8 mouse cellular contexts compared by ENCODE assay signal in the genomic region with DNA sequence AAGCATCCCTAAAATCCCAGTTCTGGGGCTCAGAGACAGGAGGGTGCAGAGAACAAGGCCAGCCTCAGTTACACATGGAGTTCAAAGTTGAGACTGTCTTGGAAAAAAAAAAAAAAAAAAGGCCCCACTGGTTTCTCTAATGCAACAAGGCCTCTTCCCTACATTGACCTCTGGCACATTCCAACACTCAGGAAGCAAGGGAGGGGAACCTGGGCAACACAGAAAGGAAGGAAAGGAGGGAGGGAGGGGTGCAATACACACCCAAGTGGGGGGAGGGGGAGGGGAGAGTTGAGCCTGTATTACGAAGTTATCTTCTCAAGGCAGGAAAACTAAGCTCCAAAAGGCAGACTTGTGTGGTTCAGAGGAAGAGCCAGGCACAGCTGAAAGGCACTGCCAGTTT. TPM values are rescaled to one million over a fixed set of nuclear protein-coding genes. Genes with fewer than 3 reads are reported as not detected.
DNase-seq lines count a peak whose midpoint lies in the region; ATAC-seq and TF ChIP-seq lines count a peak whose summit lies in the region.

No protein-coding gene starts in this region.

- H3K27ac ChIP-seq in layer of hippocampus, adult 2 months: peak overlapping the region; percentile 64; the same call in 1 of the 2 replicates
- no peak overlapping the region for H3K27ac ChIP-seq in intestine, embryonic 14.5 days (ENCODE audit: low read depth)
- H3K27ac ChIP-seq in cerebellum, adult 2 months (ENCODE audit: insufficient read depth, low read length): no peak overlapping the region

- ATAC-seq in intestine, embryonic 14.5 days (replicated peaks; ENCODE audit: low FRiP score, low TSS enrichment, low read depth): peak; percentile 62; the same call in 1 of the 2 replicates
- no peak for ATAC-seq in megakaryocyte-erythroid progenitor cell, adult 5-6 weeks (replicated peaks; ENCODE audit: low FRiP score, low TSS enrichment, poor library complexity, severe bottlenecking)
- no peak for ATAC-seq in activated CD4-positive, CD25-positive, alpha-beta regulatory T cell, adult 4 months

- no peaks in the 10 kb centered on the region for H3K27me3 ChIP-seq in intestine, embryonic 14.5 days (replicated peaks; ENCODE audit: control insufficient read depth, insufficient read depth, low read length)
- H3K27me3 ChIP-seq in cerebellum, adult 2 months (ENCODE audit: control insufficient read depth, insufficient read depth, low read length): no peaks in the 10 kb centered on the region

- no peaks in the 10 kb centered on the region for H3K36me3 ChIP-seq in intestine, embryonic 14.5 days (ENCODE audit: control insufficient read depth, insufficient read depth, low read length)

- no peak for DNase-seq in layer of hippocampus, adult 2 months (ENCODE audit: low spot score in 2 of 2)
- no peak for DNase-seq in layer of hippocampus, postnatal 10 days (ENCODE audit: low spot score in 2 of 2)
- peak; percentile 7 for DNase-seq in fibroblast of lung, adult 2 months (ENCODE audit: low read depth)
- no peak for DNase-seq in intestine, embryonic 14.5 days (ENCODE audit: low spot score)
- peak; percentile 91 for DNase-seq in lung, postnatal 36 days
- DNase-seq in cerebellum, adult 2 months: no peak

- no peak overlapping the region for H3K4me3 ChIP-seq in layer of hippocampus, adult 2 months
- H3K4me3 ChIP-seq in intestine, embryonic 14.5 days (ENCODE audit: low read depth, low read length): no peak overlapping the region
- H3K4me3 ChIP-seq in cerebellum, adult 2 months (replicated peaks; ENCODE audit: insufficient read depth, low read depth, low read length): no peak overlapping the region

- H3K9ac ChIP-seq in intestine, embryonic 14.5 days (ENCODE audit: low read length): no peak overlapping the region

- 13% methylated on average over 1 of the region's 1 CpGs for WGBS in intestine, embryonic 14.5 days
- 70% methylated on average over 1 of the region's 1 CpGs for WGBS in cerebellum, adult 2 months

- TF ChIP-seq CTCF in layer of hippocampus, adult 2 months (conservative IDR thresholded peaks at IDR 0.05): no peak
- no peak for TF ChIP-seq CTCF in cerebellum, adult 2 months (IDR thresholded peaks at IDR 0.05; ENCODE audit: borderline replicate concordance, insufficient read depth, low read depth, low read length)

- H3K9me3 ChIP-seq in intestine, embryonic 14.5 days (ENCODE audit: control insufficient read depth, low read length): no peaks in the 10 kb centered on the region

- TF ChIP-seq POLR2A in cerebellum, adult 2 months (IDR thresholded peaks at IDR 0.05; ENCODE audit: borderline replicate concordance, insufficient read depth, low read length): no peak

- H3K4me2 ChIP-seq in intestine, embryonic 14.5 days (ENCODE audit: low read length): no peak overlapping the region

- H3K4me1 ChIP-seq in intestine, embryonic 14.5 days (replicated peaks; ENCODE audit: control insufficient read depth, insufficient read depth, low read length): peaks cover 9% of the 10 kb centered on the region; the same call in 1 of the 2 replicates
- no peaks in the 10 kb centered on the region for H3K4me1 ChIP-seq in cerebellum, adult 2 months (ENCODE audit: control insufficient read depth, insufficient read depth, low read length)

RNA-seq across cellular contexts. Expression of a gene that starts 13.4 kb away (rescaled TPM):
- 1 to 10 TPM; 7.9 to 8.6 TPM for total RNA-seq in layer of hippocampus, adult 2 months (2021)
- 10 to 100 TPM; 12.9 to 14.6 TPM for total RNA-seq in layer of hippocampus, postnatal 10 days (2021)
- polyA plus RNA-seq in intestine, embryonic 14.5 days (2014; fragmentation: Nextera tagmentation; extraction: Ambion mirVana): 1.1 and 1.4 TPM in 2 replicates
- total RNA-seq in megakaryocyte-erythroid progenitor cell, adult 5-6 weeks (2014; fragmentation: Nextera tagmentation): not detected in 2 replicates
- not detected in 2 replicates for total RNA-seq in megakaryocyte-erythroid progenitor cell, adult 5-6 weeks (2017)
- polyA plus RNA-seq in cerebellum, adult 2 months (2012; rRNA removed): 18.8 and 19.2 TPM in 2 replicates
- polyA plus RNA-seq in activated CD4-positive, CD25-positive, alpha-beta regulatory T cell, adult 4 months (2017; shearing (Covaris generic)): not detected

Comparison
In these comparisons a context has a peak if more than half of its experiments do, and no peak if none do; other contexts are left out.
1. DNase-seq: peak in fibroblast of lung, adult 2 months (single experiment) and lung, postnatal 36 days (single experiment); none in layer of hippocampus, adult 2 months (0 of 2), layer of hippocampus, postnatal 10 days (0 of 2), intestine, embryonic 14.5 days (single experiment) and cerebellum, adult 2 months (0 of 2).
2. RNA of a gene that starts 13.4 kb away (total RNA-seq): 12.9 to 14.6 TPM in layer of hippocampus, postnatal 10 days and 7.9 to 8.6 TPM in layer of hippocampus, adult 2 months; not detected in megakaryocyte-erythroid progenitor cell, adult 5-6 weeks; every median in the first group is over 4 times any median in the second.